Mouse (Mus musculus): ENCODE measurements at regions not wholly inside any gene's neighbourhood (a gene's known extent, or its start where the extent isn't known, plus 50 kb on each side); places are given as distances from the start of the nearest gene placed in this dataset. TPM values are rescaled to one million over a fixed set of nuclear protein-coding genes. Genes with fewer than 3 reads are reported as not detected.
A peak's percentile ranks its signal among the peaks of the same experiment; 100 is the strongest.

DNA sequence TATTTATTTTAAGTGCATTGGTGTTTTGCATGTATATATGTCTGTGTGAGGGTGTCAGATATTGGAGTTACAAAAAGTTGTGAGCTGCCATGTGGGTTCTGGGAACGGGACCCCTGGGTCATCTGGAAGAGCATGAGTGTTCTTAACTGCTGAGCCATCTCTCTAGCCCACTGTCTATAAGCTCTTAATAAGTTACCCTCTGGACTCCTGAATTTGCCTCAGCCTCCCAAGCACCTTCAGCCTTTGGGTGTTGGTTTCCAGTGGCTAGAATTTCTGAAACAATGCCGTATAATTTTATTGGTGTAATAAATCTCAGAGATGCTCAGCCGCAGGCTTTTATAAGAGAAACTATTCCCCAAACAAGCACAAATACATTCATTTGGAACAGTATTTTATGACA lies 75.0 kb downstream of the Nat3 start:
- Histone ChIP-seq H3K27ac (no peak overlapping the region), H3K36me3 (ENCODE audit: insufficient read depth, low read length) (no peaks in the 10 kb centered on the region), H3K9me3 (replicated peaks; ENCODE audit: low read length) (no peaks in the 10 kb centered on the region), H3K4me1 (replicated peaks; ENCODE audit: insufficient read depth, low read length) (no peaks in the 10 kb centered on the region), H3K9ac (ENCODE audit: low read depth, low read length) (no peak overlapping the region), H3K4me2 (ENCODE audit: low read length) (no peak overlapping the region), H3K27me3 (ENCODE audit: insufficient read depth, low read length) (no peaks in the 10 kb centered on the region), H3K4me3 (replicated peaks; ENCODE audit: low read depth, low read length) (no peak overlapping the region)
- TF ChIP-seq CTCF (IDR thresholded peaks at IDR 0.05; ENCODE audit: low read depth), result no peak
- 21% methylated on average over 3 of the region's 3 CpGs for WGBS
- DNase-seq (ENCODE audit: low spot score) (peak; percentile 57), ATAC-seq (replicated peaks; ENCODE audit: low FRiP score, low read depth) (no peak)

DNA sequence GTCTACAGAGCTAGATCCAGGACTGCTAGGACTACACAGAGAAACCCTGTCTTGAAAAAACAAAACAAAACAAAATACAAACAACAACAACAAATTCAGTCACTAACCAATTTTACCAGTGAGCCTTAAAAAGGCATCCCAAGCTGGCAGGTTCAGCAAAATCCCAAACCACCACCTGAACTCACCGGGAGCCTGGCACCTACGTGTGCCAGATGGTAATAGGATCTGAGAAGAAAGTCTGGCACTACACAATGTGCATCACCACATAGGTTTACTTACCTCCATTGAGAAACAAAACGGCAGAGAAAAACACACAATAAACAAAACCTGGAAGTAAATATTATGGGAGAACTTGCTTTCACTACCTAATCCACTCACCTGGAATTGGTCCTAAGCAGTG lies 98.6 kb downstream of the Nat3 start:
- no peak for TF ChIP-seq CTCF (IDR thresholded peaks at IDR 0.05; ENCODE audit: low read depth)
- no peaks in the 10 kb centered on the region for H3K27me3 ChIP-seq (ENCODE audit: insufficient read depth, low read length)
- no peak for DNase-seq (ENCODE audit: low spot score)
- no peak overlapping the region for H3K4me3 ChIP-seq (replicated peaks; ENCODE audit: low read depth, low read length)
- no peak for ATAC-seq (replicated peaks; ENCODE audit: low FRiP score, low read depth)
- no peak overlapping the region for H3K9ac ChIP-seq (ENCODE audit: low read depth, low read length)
- 97% methylated on average over 3 of the region's 3 CpGs for WGBS
- H3K4me2 ChIP-seq (ENCODE audit: low read length), result no peak overlapping the region
- no peaks in the 10 kb centered on the region for H3K4me1 ChIP-seq (replicated peaks; ENCODE audit: insufficient read depth, low read length)
- H3K9me3 ChIP-seq (replicated peaks; ENCODE audit: low read length), result no peaks in the 10 kb centered on the region
- H3K27ac ChIP-seq, result no peak overlapping the region
- no peaks in the 10 kb centered on the region for H3K36me3 ChIP-seq (ENCODE audit: insufficient read depth, low read length)

DNA sequence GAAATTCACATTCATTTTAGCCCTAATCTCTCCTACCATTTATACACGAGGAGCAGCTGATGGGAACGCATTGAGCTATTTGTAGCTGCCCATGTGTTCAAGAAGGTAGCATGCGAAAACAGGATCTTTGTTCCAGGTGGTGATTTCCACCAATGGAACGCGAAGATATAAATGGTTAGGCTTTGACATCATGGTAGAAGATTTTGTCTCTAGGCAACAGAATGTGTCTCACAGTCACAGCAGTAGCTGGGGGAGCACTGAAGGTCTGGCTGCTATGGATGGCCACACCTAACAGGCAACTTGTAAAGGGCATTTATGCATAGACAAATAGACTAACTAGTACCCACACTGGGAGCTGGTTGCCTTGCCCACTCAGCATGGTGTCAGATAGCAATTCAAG lies 108.0 kb downstream of the Nat3 start:
- Histone ChIP-seq H3K27ac (no peak overlapping the region), H3K4me2 (ENCODE audit: low read length) (no peak overlapping the region), H3K27me3 (ENCODE audit: insufficient read depth, low read length) (no peaks in the 10 kb centered on the region), H3K36me3 (ENCODE audit: insufficient read depth, low read length) (no peaks in the 10 kb centered on the region), H3K9me3 (replicated peaks; ENCODE audit: low read length) (no peaks in the 10 kb centered on the region), H3K4me3 (replicated peaks; ENCODE audit: low read depth, low read length) (no peak overlapping the region), H3K9ac (ENCODE audit: low read depth, low read length) (no peak overlapping the region), H3K4me1 (replicated peaks; ENCODE audit: insufficient read depth, low read length) (no peaks in the 10 kb centered on the region)
- ATAC-seq (replicated peaks; ENCODE audit: low FRiP score, low read depth), result no peak
- no peak for TF ChIP-seq CTCF (IDR thresholded peaks at IDR 0.05; ENCODE audit: low read depth)
- WGBS, result 86% methylated on average over 5 of the region's 5 CpGs
- no peak for DNase-seq (ENCODE audit: low spot score)

DNA sequence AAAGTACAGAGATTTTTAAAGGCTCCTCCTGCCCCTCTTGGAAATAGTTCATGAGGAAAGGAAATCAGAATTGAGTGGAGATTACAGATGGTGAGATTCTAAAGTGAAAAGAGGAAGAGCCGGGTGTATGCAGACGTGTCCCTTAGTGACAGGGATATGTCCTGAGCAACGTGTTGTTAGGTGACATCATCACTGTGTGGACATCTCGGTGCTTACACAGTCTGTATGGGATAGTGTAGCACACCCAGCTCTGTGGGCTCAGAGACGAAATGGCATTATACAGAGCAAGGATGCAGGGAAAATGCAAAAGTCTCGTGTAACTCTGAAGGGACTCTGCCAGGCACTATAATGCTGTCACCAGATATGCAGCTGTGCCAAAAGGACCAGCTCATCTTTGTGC lies 108.6 kb downstream of the Nat3 start:
- Histone ChIP-seq H3K4me2 (ENCODE audit: low read length) (no peak overlapping the region), H3K27ac (no peak overlapping the region), H3K4me3 (replicated peaks; ENCODE audit: low read depth, low read length) (no peak overlapping the region), H3K9ac (ENCODE audit: low read depth, low read length) (no peak overlapping the region), H3K36me3 (ENCODE audit: insufficient read depth, low read length) (no peaks in the 10 kb centered on the region), H3K4me1 (replicated peaks; ENCODE audit: insufficient read depth, low read length) (no peaks in the 10 kb centered on the region), H3K9me3 (replicated peaks; ENCODE audit: low read length) (no peaks in the 10 kb centered on the region), H3K27me3 (ENCODE audit: insufficient read depth, low read length) (no peaks in the 10 kb centered on the region)
- TF ChIP-seq CTCF (IDR thresholded peaks at IDR 0.05; ENCODE audit: low read depth), result no peak
- 73% methylated on average over 6 of the region's 6 CpGs for WGBS
- ATAC-seq (replicated peaks; ENCODE audit: low FRiP score, low read depth) (no peak), DNase-seq (ENCODE audit: low spot score) (no peak)

Small RNAs in the stretch of these regions (microRNA-seq; reads per million reads assigned to microRNA genes)
- not detected for gene Gm44391

Data from kidney, postnatal 0 days (tissue).